Mouse (Mus musculus) liver, adult 2 months (tissue): Measurements from ENCODE around the gene Olfr1276.

Experiments used
- CTCF ChIP-seq: fragments of 200-500 bp; IDR thresholded peaks from 2 replicates; pipeline ENCODE4 v1.5.1; 2011; ENCODE audit warnings: low read depth, low read length, control low read depth
- POLR2A ChIP-seq: fragments of 200-500 bp; IDR thresholded peaks from 2 replicates; pipeline ENCODE4 v1.6.1; 2011; ENCODE audit warnings: low read length, control low read depth; ENCODE audit not compliant: insufficient read depth; ENCODE audit errors: extremely low read depth

GRCm38 (mm10) chr2:111235186-111235585 lies 19.1 kb upstream of the Olfr1276 start, which contains the start of gene Olfr1275:
- no peak for TF ChIP-seq CTCF
- TF ChIP-seq POLR2A, result no peak
